Mouse (Mus musculus) urinary bladder, postnatal 14 days (tissue): Measurements from ENCODE around the gene Gm28047.

Source experiments
- DNase-seq: peaks from one replicate; pipeline ENCODE4 v3.0.0; 2021; ENCODE audit warnings: low spot score

Gm28047 gene

DNA sequence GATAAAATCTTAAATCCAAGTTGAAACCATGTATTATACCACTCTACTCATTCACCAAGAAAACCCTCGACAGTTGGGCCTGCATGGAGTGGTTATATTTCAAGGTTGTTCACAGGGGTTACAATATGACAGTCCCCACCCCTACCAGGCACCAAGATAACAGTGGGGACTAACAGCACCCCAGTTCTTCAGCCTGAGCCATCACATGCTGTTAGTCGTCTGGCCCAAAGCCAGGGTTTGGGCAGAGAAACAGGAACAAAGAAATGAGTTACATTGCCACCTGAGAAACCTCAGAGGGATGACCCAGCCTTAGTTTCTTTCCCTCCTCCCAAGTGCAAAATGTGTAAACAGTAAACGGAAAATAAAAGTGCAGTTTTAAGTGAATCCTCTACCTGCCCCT is 125.5 kb downstream of the Gm28047 start:
- DNase-seq = no peak

DNA sequence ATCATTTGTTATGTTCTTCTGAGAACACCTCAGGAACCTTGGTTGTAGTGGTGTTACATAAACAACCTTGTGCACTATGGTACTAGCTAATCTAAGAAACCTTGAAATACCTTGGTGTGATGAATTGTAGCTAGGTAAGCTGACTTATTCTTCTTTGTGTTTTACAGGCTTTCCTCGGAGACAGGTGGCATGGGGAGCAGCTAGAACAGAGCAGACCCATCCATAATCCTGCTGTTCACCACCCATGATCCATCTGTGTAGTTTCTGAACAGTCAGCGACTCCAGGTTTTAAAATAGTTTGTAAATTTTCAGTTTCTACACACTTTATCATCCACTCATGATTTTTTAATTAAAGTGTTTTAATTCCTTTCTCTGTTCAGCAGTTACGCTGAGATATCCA is 126.5 kb downstream of the Gm28047 start:
- DNase-seq = no peak

DNA sequence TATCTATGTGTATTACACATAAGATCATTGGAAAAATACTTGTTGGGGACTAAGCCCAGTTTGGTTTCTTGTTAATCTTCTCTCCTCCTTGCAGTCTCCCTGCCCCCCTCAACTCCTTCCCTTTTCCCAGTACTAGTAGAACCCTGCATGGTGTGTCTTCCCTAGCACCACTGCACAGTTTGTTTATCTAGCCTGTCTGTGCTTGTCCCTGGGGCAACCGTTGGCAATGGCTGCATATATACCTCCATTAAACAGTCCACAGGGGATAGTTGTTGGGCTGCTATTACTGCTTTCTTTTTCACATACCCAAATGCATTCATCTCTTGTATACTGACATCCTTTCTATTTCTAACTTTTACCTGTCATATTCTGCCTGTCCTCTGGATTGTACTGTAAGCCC is 137.2 kb downstream of the Gm28047 start:
- DNase-seq = no peak

DNA sequence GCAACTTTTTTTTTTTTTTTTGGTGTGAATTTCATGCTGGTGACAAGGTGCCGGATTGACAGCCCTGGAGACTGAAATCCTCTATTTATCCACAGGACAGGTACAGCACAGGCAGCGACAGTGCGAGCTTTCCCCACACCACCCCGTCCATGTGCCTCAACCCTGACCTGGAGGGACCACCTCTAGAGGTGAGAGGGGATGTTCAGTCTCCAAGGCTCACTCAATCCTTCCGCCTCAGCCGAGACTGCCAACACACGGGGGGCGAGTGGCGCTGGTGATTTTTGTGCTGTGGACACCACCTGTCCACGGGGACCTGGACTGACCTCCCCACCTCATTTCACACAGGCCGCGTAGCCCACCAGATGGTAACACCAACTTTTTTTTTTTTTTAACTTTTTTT is 139.0 kb downstream of the Gm28047 start:
- DNase-seq = no peak

DNA sequence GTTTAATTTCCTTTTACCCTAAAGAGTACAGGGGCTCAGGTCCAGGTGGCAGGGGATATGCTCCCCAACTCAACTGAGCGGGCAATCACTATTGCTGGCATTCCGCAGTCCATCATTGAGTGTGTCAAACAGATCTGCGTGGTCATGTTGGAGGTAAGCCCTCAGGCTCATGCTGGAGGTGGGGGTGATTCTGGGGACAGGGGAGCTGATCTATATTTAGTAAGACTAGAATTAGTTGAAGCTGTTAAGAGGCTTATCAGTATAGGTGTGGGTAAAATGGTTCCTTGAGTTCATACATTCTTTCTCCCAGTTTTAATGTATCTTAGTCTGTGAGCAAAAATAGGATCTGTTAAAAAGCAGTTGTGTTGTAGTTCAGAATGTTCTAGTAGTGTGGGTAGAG is 141.7 kb downstream of the Gm28047 start:
- no peak for DNase-seq

DNA sequence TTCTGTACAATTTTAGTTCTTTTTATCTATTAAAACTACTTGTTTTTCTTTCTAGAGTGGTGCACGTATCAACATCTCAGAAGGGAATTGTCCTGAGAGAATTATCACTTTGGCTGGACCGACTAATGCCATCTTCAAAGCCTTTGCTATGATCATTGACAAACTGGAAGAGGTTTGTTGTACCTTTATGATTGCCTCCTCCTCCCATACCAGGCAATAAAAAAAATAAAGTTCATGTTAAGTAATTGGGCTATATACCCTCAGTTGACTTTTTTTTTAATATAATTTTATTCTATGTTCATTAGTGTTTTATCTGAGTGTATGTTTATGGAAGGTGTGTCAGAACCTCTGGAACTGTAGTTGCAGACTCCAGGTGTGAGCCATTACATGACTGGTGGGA is 150.3 kb downstream of the Gm28047 start:
- no peak for DNase-seq
